Mouse (Mus musculus): Measurements from ENCODE around the gene Gsk3a. TPM values are rescaled to one million over a fixed set of nuclear protein-coding genes. Genes with fewer than 3 reads are reported as not detected.

Gsk3a gene
- total and polyA plus RNA-seq, 2 experiments from 2014 or later = 21.0 to 150 TPM

DNA sequence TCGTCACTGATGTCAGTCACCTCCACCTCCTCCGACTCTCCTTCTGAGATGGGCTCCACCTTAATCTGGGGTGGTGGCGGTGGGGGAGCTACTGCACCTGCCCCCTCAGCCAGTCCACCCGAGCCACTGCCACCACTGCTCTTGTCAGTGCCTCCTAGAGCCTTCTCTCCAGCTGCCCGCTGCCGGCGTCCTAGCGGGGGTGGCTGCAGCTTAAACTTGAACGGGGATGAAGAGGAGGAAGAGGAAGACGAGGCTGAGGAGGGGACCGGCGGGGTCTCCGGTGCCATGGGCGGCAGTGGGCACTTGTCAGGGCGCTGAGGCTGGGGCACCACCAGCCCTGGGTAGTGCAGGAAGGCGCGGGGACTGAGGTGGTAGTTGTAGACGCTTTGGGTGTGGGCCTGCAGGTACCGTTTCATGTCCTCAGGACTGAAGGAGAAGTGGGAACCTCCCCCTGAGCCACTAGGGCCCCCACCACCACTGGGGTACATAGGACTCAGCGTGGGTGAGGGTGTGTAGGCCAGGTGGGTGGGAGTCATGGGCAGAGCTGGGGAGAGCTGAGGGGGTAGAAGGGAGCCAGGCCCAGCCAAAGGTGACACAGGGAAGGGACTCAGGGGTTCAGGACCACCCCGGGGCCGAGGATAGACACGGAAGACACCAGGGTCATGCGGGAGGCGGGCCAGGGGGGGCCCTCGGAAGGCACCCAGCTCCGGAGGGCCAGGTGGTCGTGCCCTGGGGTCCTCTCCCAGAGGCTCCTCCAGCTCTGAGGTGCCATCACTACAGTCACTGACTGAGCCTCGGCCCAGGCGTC lies 7.1 kb upstream of the Gsk3a start:
- Histone ChIP-seq H3K27me3 (ENCODE audit: insufficient read depth, low read length) (no peaks in the 10 kb centered on the region), H3K4me3 (ENCODE audit: low read depth, low read length) (no peak overlapping the region), H3K36me3 (ENCODE audit: insufficient read depth) (peaks cover 11% of the 10 kb centered on the region; the same call in 1 of the 2 replicates), H3K9me3 (ENCODE audit: low read length) (no peaks in the 10 kb centered on the region), H3K9ac (no peak overlapping the region), H3K27ac (ENCODE audit: low read depth, low read length) (no peak overlapping the region; the same call in 1 of the 2 replicates), H3K4me2 (ENCODE audit: low read depth) (no peak overlapping the region), H3K4me1 (ENCODE audit: insufficient read depth) (peaks cover 23% of the 10 kb centered on the region)
- DNase-seq = no peak
- TF ChIP-seq CTCF (IDR thresholded peaks at IDR 0.05; ENCODE audit: low read depth) = no peak
- 89% methylated on average over 30 of the region's 30 CpGs for WGBS
- no peak for ATAC-seq

GRCm38 (mm10) chr7:25243361-25243760 lies 5.7 kb upstream of the Gsk3a start:
- Histone ChIP-seq H3K27me3 (ENCODE audit: insufficient read depth, low read length) (no peaks in the 10 kb centered on the region), H3K4me1 (ENCODE audit: insufficient read depth) (peaks cover 23% of the 10 kb centered on the region), H3K36me3 (ENCODE audit: insufficient read depth) (peaks cover 11% of the 10 kb centered on the region; the same call in 1 of the 2 replicates), H3K27ac (ENCODE audit: low read depth, low read length) (no peak overlapping the region), H3K9me3 (ENCODE audit: low read length) (no peaks in the 10 kb centered on the region), H3K9ac (no peak overlapping the region), H3K4me3 (ENCODE audit: low read depth, low read length) (no peak overlapping the region), H3K4me2 (ENCODE audit: low read depth) (no peak overlapping the region)
- TF ChIP-seq CTCF (IDR thresholded peaks at IDR 0.05; ENCODE audit: low read depth) = no peak
- DNase-seq (no peak), ATAC-seq (no peak)
- 89% methylated on average over 4 of the region's 4 CpGs for WGBS

DNA sequence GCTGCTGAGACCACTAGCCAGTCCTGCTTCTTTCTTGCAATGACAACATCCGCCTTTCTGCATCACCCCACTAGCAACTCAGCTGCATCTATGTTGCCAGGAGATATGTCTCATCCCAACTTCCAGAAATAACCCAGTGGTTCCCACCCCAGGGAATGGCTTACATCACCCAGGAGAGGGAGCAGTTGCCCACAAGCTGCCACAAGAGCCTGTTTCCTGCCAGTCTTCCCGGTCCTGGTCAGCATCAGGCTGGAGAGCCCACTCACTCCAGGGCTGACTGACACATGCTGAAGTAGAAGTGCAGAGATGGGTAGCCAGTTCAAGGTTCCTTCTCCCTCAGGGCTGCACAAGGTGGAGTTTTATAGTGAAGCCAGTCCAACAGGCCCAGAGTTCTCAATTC lies 3.4 kb upstream of the Gsk3a start:
- peak; percentile 81 for DNase-seq

DNA sequence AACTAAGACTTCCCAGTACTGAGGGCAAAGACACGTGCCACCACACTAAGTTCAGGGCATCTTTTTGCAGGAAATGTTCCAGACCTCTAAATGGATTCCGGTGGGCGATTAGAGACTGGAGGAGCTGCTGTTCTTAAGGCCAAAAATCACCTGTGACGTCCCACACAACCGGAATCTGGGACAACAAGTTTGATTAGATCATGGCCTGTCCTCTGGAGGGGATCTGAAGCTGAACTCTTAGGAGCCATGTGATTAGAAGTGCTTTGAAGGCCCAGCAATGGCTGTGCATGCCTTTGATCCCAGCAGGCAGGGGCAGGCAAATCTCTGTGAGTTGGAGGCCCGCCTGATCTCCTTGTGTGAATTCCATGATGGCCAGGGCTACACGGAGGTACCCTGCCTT lies 3.0 kb upstream of the Gsk3a start:
- 76% methylated on average over 7 of the region's 7 CpGs for WGBS

More for the DNA sequence above, 3.4 kb upstream of the Gsk3a start:
- peak overlapping the region; percentile 50; the same call in 1 of the 2 replicates for H3K27ac ChIP-seq (ENCODE audit: low read depth, low read length)
- H3K9ac ChIP-seq = 0 out of 2 replicates have a peak overlapping the region, but pooled peaks have one; percentile 18
- no peak overlapping the region for H3K4me3 ChIP-seq (ENCODE audit: low read depth, low read length)
- no peak for ATAC-seq
- no peaks in the 10 kb centered on the region for H3K9me3 ChIP-seq (ENCODE audit: low read length)
- peak; percentile 84 for TF ChIP-seq CTCF (IDR thresholded peaks at IDR 0.05; ENCODE audit: low read depth)
- H3K4me1 ChIP-seq (ENCODE audit: insufficient read depth) = peaks cover 14% of the 10 kb centered on the region
- H3K4me2 ChIP-seq (ENCODE audit: low read depth) = no peak overlapping the region
- peaks cover 11% of the 10 kb centered on the region; the same call in 1 of the 2 replicates for H3K36me3 ChIP-seq (ENCODE audit: insufficient read depth)
- H3K27me3 ChIP-seq (ENCODE audit: insufficient read depth, low read length) = no peaks in the 10 kb centered on the region
- WGBS = 31% methylated on average over 2 of the region's 2 CpGs

DNA sequence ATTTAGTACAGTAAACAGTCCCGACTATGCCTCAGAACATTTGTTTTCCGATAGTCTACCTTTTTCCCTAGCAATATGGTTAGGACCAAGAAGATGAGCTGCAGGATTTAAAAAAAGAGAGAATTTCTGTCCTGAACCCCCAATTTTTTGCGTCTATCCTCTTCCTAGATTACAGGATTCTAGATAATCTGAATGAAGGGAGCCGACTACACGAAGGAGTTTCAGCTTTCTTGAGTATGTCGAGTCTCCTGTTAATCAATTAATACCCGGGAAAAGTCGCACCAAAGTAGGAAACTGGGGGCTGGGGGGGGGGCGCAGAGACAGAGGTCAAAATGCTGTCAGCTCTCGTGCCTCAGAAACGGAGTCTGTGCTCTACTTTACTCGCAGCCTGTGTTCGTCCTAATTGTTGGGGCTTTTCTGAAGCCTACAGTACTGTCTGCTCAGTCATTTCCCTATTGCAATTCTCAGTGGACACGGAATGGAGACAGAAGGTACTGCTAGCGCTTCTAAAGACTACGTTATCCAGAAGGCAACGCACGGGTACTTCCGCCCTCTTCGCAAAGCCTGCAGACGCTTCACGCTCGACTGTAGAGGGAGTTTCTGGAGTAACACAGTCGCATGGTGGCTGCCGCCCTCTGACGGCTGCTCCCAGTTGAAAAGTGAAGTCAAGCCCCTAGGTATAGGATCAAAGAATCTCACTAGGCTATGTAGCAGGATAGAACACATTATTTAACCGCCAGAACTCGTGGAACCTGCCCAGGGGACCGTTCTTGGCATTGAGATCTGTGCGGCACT lies 1.4 kb upstream of the Gsk3a start:
- H3K9ac ChIP-seq = peak overlapping the region; percentile 33
- 3% methylated on average over 30 of the region's 30 CpGs for WGBS

More for the DNA sequence above, 3.0 kb upstream of the Gsk3a start:
- H3K4me1 ChIP-seq (ENCODE audit: insufficient read depth) = peaks cover 12% of the 10 kb centered on the region
- DNase-seq (no peak), ATAC-seq (no peak)
- H3K4me3 ChIP-seq (ENCODE audit: low read depth, low read length) = no peak overlapping the region
- peaks cover 11% of the 10 kb centered on the region; the same call in 1 of the 2 replicates for H3K36me3 ChIP-seq (ENCODE audit: insufficient read depth)
- H3K9ac ChIP-seq = 0 out of 2 replicates have a peak overlapping the region, but pooled peaks have one; percentile 18
- no peaks in the 10 kb centered on the region for H3K9me3 ChIP-seq (ENCODE audit: low read length)
- no peak for TF ChIP-seq CTCF (IDR thresholded peaks at IDR 0.05; ENCODE audit: low read depth)
- H3K27me3 ChIP-seq (ENCODE audit: insufficient read depth, low read length) = no peaks in the 10 kb centered on the region
- H3K4me2 ChIP-seq (ENCODE audit: low read depth) = no peak overlapping the region
- peak overlapping the region; percentile 50; the same call in 1 of the 2 replicates for H3K27ac ChIP-seq (ENCODE audit: low read depth, low read length)

DNA sequence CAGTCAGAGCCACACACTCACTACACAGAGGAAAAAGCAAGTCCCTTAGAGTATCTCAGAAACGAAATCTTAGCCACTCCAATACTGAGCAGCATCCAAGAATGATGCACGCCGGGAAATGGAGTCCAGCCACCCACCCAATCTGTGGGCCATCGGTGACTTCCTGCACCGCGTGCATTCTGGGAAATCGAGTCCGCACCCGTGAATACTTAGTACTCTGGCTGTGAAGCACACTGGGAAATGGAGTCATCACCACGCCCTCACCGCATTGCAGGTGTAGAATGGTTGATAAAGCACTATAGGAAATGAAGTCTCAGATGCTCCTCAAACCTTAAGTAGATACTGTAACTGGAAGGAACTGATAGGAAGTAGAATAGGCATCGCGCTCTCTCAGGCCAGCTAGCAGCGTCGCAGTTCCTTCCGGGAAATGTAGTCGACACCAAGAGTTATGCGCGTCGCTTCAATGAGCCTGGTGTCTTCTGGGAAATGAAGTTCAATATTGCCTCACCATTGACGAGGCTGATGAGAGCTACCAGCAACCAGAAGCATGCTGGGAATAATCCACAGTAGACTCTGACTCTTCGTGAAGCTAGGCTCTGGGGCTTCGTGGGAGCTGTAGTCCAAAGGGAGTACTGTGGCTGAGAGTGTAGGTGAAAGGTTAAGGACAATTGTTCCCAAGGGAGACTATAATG lies 510 bp upstream of the Gsk3a start:
- under 1% methylated on average over 23 of the region's 23 CpGs for WGBS
- H3K27me3 ChIP-seq (ENCODE audit: insufficient read depth, low read length) = no peaks in the 10 kb centered on the region
- DNase-seq (peak; percentile 99), ATAC-seq (peak; percentile 89)
- peaks cover 21% of the 10 kb centered on the region for H3K36me3 ChIP-seq (ENCODE audit: insufficient read depth)
- H3K9me3 ChIP-seq (ENCODE audit: low read length) = no peaks in the 10 kb centered on the region
- H3K4me1 ChIP-seq (ENCODE audit: insufficient read depth) = peaks cover 11% of the 10 kb centered on the region
- H3K4me2 ChIP-seq (ENCODE audit: low read depth) = peak overlapping the region; percentile 69
- peak overlapping the region; percentile 76 for H3K4me3 ChIP-seq (ENCODE audit: low read depth, low read length)
- no peak; the same call in 1 of the 2 replicates for TF ChIP-seq CTCF (IDR thresholded peaks at IDR 0.05; ENCODE audit: low read depth)
- H3K9ac ChIP-seq = peak overlapping the region; percentile 96
- peak overlapping the region; percentile 81 for H3K27ac ChIP-seq (ENCODE audit: low read depth, low read length)

More for the DNA sequence above, 1.4 kb upstream of the Gsk3a start:
- Histone ChIP-seq H3K36me3 (ENCODE audit: insufficient read depth) (peaks cover 14% of the 10 kb centered on the region), H3K4me1 (ENCODE audit: insufficient read depth) (peaks cover 11% of the 10 kb centered on the region), H3K4me2 (ENCODE audit: low read depth) (peak overlapping the region; percentile 69), H3K27ac (ENCODE audit: low read depth, low read length) (peak overlapping the region; percentile 81), H3K4me3 (ENCODE audit: low read depth, low read length) (peak overlapping the region; percentile 76), H3K27me3 (ENCODE audit: insufficient read depth, low read length) (no peaks in the 10 kb centered on the region), H3K9me3 (ENCODE audit: low read length) (no peaks in the 10 kb centered on the region)
- peak; percentile 92 for TF ChIP-seq CTCF (IDR thresholded peaks at IDR 0.05; ENCODE audit: low read depth)
- ATAC-seq = peak; percentile 72
- DNase-seq = peak; percentile 95
